Mouse (Mus musculus) liver, adult 2 months (tissue): ENCODE data around the gene Mitf. TPM values are rescaled to one million over a fixed set of nuclear protein-coding genes. Genes with fewer than 3 reads are reported as not detected.
A peak's percentile ranks its signal among the peaks of the same experiment; 100 is the strongest.

Experiments used
- DNase-seq: peaks from one replicate; pipeline ENCODE4 v3.0.0-alpha.2; 2011; ENCODE audit warnings: low read depth, low spot score; ENCODE audit errors: extremely low read depth
- H3K27ac ChIP-seq: fragments of 200-500 bp; replicated peaks from 2 replicates; pipeline ENCODE4 v1.5.1; 2012; ENCODE audit warnings: low read depth, mild to moderate bottlenecking, control low read depth, inconsistent platforms, low read length; ENCODE audit not compliant: insufficient read depth
- H3K27me3 ChIP-seq: fragments of 200-500 bp; 2 replicates; pipeline ENCODE4 v1.6.1; 2012; ENCODE audit warnings: mild to moderate bottlenecking, moderate library complexity, low read length, inconsistent platforms; ENCODE audit not compliant: control insufficient read depth, insufficient read depth
- H3K36me3 ChIP-seq: fragments of 200-500 bp; 2 replicates; pipeline ENCODE4 v1.6.1; 2012; ENCODE audit warnings: low read length, inconsistent platforms; ENCODE audit not compliant: control insufficient read depth, insufficient read depth
- H3K4me1 ChIP-seq: fragments of 200-500 bp; 2 replicates; pipeline ENCODE4 v1.6.1; 2011; ENCODE audit warnings: low read length; ENCODE audit not compliant: control insufficient read depth, insufficient read depth
- H3K4me3 ChIP-seq: fragments of 200-500 bp; 2 replicates; pipeline ENCODE4 v1.5.1; 2011; ENCODE audit warnings: low read depth, mild to moderate bottlenecking, control low read depth, low read length, moderate library complexity; ENCODE audit not compliant: insufficient read depth
- H3K79me2 ChIP-seq: fragments of 200-500 bp; 2 replicates; pipeline ENCODE4 v1.6.1; 2012; ENCODE audit warnings: inconsistent platforms, mild to moderate bottlenecking, low read length, moderate library complexity; ENCODE audit not compliant: control insufficient read depth, insufficient read depth
- H3K9ac ChIP-seq: fragments of 200-500 bp; 2 replicates; pipeline ENCODE4 v1.6.1; 2012; ENCODE audit warnings: low read depth, mild to moderate bottlenecking, control low read depth, inconsistent platforms, low read length
- CTCF ChIP-seq: fragments of 200-500 bp; IDR thresholded peaks from 2 replicates; pipeline ENCODE4 v1.5.1; 2011; ENCODE audit warnings: low read depth, low read length, control low read depth
- POLR2A ChIP-seq: fragments of 200-500 bp; IDR thresholded peaks from 2 replicates; pipeline ENCODE4 v1.6.1; 2011; ENCODE audit warnings: low read length, control low read depth; ENCODE audit not compliant: insufficient read depth; ENCODE audit errors: extremely low read depth
- WGBS: fragments of 180-500 bp; shearing (Covaris S2); methylation state at CpG from one replicate; pipeline ENCODE4 v1.1.7; 2018; 5-methylcytosine and 5-hydroxymethylcytosine counted together
- polyA plus RNA-seq: library from polyadenylated mRNA; depleted of rRNA; stranded (reverse); fragments of >200 nt; gene quantifications from 2 replicates; pipeline ENCODE4 v1.2.3, GENCODE M21; 2012
- total RNA-seq: library from RNA; depleted of rRNA; stranded (reverse); fragments of >200 nt; gene quantifications from 2 replicates; pipeline ENCODE4 v1.2.3, GENCODE M21; 2014

Gene Mitf
- total and polyA plus RNA-seq, 2 experiments = 1.5 to 2.1 TPM

DNA sequence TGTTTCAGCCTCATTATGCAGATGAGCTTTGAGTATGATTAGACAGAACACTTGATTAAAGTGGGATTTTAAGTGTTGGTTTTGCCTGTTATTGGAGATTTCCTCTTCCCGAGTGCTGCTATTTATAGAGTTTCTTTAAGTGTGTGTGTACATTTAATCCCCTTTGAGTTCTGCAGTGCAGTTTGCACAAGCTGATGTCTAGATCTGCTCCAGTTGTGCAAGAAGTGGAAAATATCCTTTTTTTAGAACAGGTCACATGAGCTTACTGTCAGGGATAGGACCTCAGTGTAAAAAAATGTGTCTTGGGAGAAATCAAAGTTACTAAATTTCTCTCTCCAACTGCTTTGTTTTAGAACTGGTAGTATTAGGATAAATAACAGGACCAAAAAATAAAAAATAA is 8.9 kb downstream of the Mitf start:
- no peak overlapping the region for H3K9ac ChIP-seq
- H3K27me3 ChIP-seq = no peaks in the 10 kb centered on the region
- H3K4me3 ChIP-seq = no peak overlapping the region
- no peaks in the 10 kb centered on the region for H3K36me3 ChIP-seq
- TF ChIP-seq CTCF (no peak), POLR2A (no peak)
- no peaks in the 10 kb centered on the region; the same call in 1 of the 2 replicates for H3K79me2 ChIP-seq
- 79% methylated on average over 1 of the region's 1 CpGs for WGBS
- no peak for DNase-seq
- H3K4me1 ChIP-seq = no peaks in the 10 kb centered on the region
- no peak overlapping the region for H3K27ac ChIP-seq

DNA sequence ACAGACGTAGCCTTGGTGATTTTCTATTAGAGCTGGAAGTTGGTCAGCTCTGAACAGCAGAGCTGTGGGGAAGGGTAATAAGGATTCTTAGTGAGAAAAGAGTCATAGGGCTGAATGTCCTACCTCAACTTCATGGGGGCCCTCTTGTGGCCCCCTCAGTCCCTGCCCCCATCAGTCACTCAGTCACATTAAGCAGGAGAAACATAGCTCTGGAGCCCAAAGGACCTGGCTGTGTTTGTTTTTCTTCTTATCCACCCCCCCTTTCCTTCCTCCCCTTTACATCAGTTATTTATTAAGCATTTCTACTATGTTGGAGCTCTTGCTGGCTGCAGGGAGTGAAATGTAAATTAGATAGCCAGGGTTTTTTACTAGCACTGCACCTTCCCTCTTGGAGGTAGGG is 10.0 kb downstream of the Mitf start:
- Histone ChIP-seq H3K79me2 (no peaks in the 10 kb centered on the region; the same call in 1 of the 2 replicates), H3K27me3 (no peaks in the 10 kb centered on the region), H3K4me3 (no peak overlapping the region), H3K9ac (no peak overlapping the region), H3K36me3 (no peaks in the 10 kb centered on the region), H3K4me1 (no peaks in the 10 kb centered on the region), H3K27ac (no peak overlapping the region)
- no peak for DNase-seq
- WGBS = 93% methylated on average over 1 of the region's 1 CpGs
- TF ChIP-seq CTCF (no peak), POLR2A (no peak)

DNA sequence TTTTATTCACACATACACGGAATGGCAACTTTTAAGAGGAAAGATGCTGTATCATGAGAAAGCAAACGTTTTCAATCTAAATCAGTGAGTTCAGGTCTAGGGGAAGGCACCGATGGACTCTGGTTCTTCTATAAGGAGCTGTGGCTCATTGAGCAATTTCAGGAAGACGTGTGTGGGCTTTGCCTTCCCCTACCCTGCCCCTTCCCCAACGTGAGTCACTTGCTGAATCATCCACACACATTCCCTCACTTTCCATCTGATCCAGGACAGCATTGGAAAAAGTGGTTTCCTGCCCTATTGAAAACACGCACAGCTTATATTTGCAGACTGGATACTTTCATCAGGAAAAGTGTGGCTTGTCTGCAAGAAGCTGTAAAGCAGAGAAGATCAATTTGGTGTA is 11.3 kb downstream of the Mitf start:
- H3K27ac ChIP-seq = no peak overlapping the region
- H3K79me2 ChIP-seq = no peaks in the 10 kb centered on the region; the same call in 1 of the 2 replicates
- no peaks in the 10 kb centered on the region for H3K36me3 ChIP-seq
- H3K4me3 ChIP-seq = no peak overlapping the region
- 63% methylated on average over 6 of the region's 6 CpGs for WGBS
- H3K4me1 ChIP-seq = no peaks in the 10 kb centered on the region
- TF ChIP-seq CTCF (no peak), POLR2A (no peak)
- H3K27me3 ChIP-seq = no peaks in the 10 kb centered on the region
- no peak for DNase-seq
- no peak overlapping the region for H3K9ac ChIP-seq

GRCm38 (mm10) chr6:97818948-97819347 is 12.1 kb downstream of the Mitf start:
- DNase-seq = no peak
- Histone ChIP-seq H3K27ac (no peak overlapping the region), H3K79me2 (no peaks in the 10 kb centered on the region; the same call in 1 of the 2 replicates), H3K4me3 (no peak overlapping the region), H3K36me3 (no peaks in the 10 kb centered on the region), H3K9ac (no peak overlapping the region), H3K27me3 (no peaks in the 10 kb centered on the region), H3K4me1 (no peaks in the 10 kb centered on the region)
- WGBS = 90% methylated on average over 5 of the region's 5 CpGs
- TF ChIP-seq CTCF (no peak), POLR2A (no peak)

GRCm38 (mm10) chr6:97820505-97820904 is 13.7 kb downstream of the Mitf start:
- Histone ChIP-seq H3K4me1 (no peaks in the 10 kb centered on the region), H3K27ac (no peak overlapping the region), H3K9ac (no peak overlapping the region), H3K4me3 (no peak overlapping the region), H3K79me2 (no peaks in the 10 kb centered on the region; the same call in 1 of the 2 replicates), H3K27me3 (no peaks in the 10 kb centered on the region), H3K36me3 (no peaks in the 10 kb centered on the region)
- TF ChIP-seq CTCF (no peak), POLR2A (no peak)
- 88% methylated on average over 8 of the region's 8 CpGs for WGBS
- peak; percentile 25 for DNase-seq

GRCm38 (mm10) chr6:97821811-97822210 is 15.0 kb downstream of the Mitf start:
- TF ChIP-seq POLR2A (no peak), CTCF (no peak)
- Histone ChIP-seq H3K79me2 (no peaks in the 10 kb centered on the region), H3K27me3 (no peaks in the 10 kb centered on the region), H3K9ac (no peak overlapping the region), H3K36me3 (no peaks in the 10 kb centered on the region), H3K4me3 (no peak overlapping the region), H3K4me1 (no peaks in the 10 kb centered on the region), H3K27ac (no peak overlapping the region)
- WGBS = 85% methylated on average over 7 of the region's 7 CpGs
- no peak for DNase-seq
